Mouse (Mus musculus) urinary bladder, adult 18-20 months (tissue): ENCODE measurements around the gene Gab2.
"Not testable (repeated sequence)": the region's sequence is repeated elsewhere in the genome, so short reads cannot be mapped to it uniquely, and the experiment has no call there.

ENCODE experiments used
- DNase-seq, 2 experiments: peaks; one replicate each; pipeline ENCODE4 v3.0.0; 2022; ENCODE audit warnings: low spot score in 2 of 2, mixed read lengths in 2 of 2

Gab2 gene

GRCm38 (mm10) chr7:97136453-97136852 is 55.1 kb downstream of the Gab2 start:
- no peak for DNase-seq

- no peak for DNase-seq
Observed at GRCm38 (mm10) chr7:97151082-97151813, 69.9 kb downstream of the Gab2 start.

DNA sequence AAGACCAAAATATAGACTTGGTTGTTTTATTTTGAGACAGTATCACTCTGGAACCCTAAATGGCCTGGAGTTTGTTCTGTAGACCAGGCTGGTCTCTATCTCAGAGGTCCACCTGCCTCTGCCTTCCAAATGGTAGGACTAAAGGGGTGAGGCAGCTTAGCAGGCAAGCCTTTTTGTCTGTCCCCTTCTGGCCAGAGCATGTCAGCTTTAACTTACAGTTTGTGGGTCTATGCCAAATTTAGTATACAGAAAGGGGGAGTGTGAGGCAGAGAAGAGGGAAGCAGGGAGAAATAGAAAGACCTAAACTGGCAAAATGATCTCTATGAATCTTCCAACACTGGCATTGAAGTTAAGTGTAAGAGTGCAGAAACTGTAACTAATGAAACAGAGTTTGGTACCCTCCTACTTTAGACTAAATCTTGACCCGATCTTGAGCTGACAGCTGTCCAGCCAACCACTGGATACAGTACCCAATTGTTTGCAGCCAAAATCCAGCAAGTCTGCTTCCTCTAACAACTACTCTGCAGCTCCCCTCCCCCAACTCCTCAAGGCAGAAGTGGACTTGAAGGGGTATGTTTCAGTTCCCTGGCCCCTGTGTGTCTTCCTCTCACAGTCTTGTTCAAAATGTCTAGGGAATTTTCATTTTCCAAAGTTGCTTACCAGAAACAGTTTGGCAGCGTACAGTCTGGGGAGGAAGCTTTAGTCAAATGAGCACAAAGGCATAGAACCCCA is 73.5 kb downstream of the Gab2 start:
- DNase-seq, result no peak

DNA sequence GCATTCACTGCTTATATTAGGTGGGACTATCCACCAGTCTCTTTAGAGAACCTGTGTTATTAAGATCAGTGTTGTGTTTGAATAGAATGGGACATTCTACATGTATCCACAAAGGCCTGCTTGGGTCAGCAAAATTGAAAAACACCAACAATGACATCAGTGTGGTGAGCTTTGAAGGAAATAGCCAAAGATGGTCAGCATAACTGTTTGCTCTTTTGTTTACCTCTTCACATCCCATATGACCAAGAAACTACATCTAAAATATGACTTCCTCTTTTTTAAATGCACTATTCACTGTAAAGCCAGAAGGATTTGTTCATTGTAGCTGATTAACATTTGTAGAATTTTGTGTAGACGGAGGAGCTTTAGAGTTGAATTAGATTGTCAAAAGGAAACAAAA is 82.9 kb downstream of the Gab2 start:
- DNase-seq, result no peak

GRCm38 (mm10) chr7:97171089-97171488 is 89.7 kb downstream of the Gab2 start:
- no peak for DNase-seq

DNA sequence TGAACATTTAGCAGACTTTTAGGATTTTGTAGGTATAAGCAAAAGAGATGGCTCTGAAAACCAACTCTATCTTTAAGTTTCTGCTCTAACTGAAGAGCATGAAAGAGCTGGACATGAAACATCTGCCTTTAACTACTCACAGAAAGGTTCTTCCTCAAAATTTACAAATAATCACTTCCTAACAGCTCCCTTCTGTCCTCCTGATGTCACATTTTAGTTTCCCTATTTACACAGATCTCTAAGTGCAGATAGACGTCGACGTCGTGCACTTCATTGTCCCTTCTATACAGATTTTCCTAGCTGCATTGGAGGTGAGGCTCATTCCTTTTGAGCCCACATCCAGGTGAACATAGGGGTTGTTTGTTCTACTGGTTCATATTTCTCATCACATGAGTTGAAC is 90.3 kb downstream of the Gab2 start:
- DNase-seq, result no peak

DNA sequence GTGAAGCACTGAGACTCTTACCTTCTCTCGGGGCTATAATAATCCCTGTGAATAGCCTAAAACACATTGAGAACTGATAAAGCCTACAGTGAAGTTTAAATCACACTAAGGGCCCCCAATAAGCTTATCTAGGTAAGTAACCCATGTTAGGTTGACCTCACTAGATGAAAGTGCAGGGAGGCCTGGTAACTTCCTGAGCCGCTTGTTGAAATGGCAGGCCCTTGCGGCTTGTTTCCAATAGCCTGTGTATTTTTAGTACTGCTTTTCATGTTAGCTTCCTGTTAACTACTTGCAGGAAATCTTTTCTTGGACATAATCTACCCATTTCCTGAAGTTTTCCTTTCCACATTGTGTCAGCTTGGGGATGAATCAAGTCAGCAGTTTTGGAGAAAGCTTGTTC is 90.7 kb downstream of the Gab2 start:
- DNase-seq, result no peak

GRCm38 (mm10) chr7:97181931-97182330 is 100.5 kb downstream of the Gab2 start:
- no peak for DNase-seq

DNA sequence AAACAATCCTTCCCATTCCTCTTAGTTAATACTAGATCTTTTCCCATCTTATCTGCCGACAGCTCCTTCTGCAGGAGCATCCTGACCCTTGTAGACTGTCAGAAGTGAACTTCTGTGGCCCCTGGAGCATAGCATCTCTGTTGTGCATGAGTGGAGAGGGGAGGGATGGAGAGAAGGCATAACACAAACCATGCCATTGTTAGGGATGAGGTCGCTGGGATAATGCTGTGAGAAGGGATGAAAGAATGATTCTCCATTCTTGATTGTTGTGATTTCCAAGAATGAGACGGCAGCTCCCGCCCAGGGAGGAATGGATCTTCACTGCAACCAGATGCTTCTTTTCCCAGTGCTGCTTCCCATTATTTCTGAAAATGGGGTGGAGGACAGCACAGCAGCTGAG is 102.0 kb downstream of the Gab2 start:
- DNase-seq, result no peak

- no peak for DNase-seq
Observed at GRCm38 (mm10) chr7:97184005-97184404, 102.6 kb downstream of the Gab2 start.

GRCm38 (mm10) chr7:97187387-97188081 is 106.1 kb downstream of the Gab2 start:
- no peak for DNase-seq

GRCm38 (mm10) chr7:97189116-97189515 is 107.7 kb downstream of the Gab2 start:
- no peak for DNase-seq

GRCm38 (mm10) chr7:97203907-97204306 is 122.5 kb downstream of the Gab2 start:
- no peak for DNase-seq

DNA sequence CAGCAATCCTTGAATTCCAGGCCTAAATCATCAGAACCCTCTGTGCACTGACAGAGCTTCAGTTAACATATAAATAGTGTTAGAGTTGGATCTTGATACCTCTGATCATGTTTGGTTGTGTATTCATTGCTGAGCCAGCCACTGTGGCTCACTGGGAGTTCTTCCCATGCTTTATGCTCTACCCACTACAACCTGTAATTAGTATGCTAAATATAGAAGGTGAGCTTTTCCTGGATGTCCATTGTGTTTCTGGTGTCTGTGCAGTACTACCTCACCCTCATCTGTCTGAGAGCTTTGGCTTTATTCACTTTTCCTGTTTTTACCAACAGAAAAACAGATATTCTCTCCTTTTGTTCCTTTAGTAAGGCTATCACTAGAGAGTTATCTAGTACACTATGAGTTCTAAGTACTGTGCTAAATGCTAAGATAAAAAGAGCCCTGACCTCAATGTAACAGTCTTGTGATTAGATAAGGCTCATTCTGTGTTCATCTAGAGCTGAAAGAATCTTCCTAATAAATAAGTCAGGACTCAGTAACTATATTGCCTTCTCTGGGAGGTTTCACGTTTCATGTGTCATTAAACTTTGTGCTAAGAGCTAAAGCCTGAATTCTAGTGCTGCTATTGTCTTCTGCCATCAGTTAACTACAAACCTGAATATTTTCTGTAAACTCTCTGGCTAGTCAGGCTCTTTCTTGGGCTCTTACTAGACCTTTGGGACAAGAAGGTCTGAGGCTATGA is 127.6 kb downstream of the Gab2 start:
- no peak for DNase-seq

GRCm38 (mm10) chr7:97210064-97210685 is 128.8 kb downstream of the Gab2 start:
- no peak for DNase-seq

DNA sequence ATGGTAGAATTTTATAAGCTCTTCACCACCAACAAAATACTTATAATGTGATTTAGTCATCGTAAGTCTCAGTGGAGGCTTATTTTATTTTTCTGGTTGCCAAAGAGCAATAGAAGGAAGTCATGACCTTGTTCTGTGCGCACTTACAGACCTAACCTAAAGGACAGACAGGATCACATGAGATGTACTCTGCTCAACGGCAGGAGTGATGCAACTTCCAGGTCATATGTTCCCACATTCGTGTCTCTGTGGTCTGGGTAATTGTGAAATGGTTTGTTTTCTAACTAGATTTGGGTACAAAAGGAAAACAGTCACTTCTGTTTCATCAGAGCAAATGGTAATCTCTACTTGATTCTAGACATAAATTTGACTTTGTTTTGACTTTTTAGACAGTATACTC is 129.7 kb downstream of the Gab2 start:
- DNase-seq, result no peak

DNA sequence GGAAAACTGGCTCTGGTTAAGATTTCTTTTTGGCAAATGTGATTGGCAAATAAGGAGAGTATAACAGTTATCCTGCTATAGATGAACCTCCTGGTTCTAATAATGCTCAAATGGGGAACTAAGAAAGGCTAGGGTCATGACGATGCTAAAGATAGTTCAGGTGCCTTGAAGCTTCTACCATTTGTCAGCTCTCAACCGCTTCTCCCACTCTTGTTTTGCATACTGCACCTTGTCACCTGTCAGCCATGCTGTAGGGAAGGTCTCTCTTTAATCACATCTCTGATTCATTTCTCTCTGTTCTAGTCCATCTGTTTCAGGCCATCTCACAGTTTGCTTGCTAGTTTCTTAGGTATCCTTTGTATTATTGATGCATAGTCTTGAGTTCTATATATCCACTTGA is 142.4 kb downstream of the Gab2 start:
- DNase-seq, result no peak

DNA sequence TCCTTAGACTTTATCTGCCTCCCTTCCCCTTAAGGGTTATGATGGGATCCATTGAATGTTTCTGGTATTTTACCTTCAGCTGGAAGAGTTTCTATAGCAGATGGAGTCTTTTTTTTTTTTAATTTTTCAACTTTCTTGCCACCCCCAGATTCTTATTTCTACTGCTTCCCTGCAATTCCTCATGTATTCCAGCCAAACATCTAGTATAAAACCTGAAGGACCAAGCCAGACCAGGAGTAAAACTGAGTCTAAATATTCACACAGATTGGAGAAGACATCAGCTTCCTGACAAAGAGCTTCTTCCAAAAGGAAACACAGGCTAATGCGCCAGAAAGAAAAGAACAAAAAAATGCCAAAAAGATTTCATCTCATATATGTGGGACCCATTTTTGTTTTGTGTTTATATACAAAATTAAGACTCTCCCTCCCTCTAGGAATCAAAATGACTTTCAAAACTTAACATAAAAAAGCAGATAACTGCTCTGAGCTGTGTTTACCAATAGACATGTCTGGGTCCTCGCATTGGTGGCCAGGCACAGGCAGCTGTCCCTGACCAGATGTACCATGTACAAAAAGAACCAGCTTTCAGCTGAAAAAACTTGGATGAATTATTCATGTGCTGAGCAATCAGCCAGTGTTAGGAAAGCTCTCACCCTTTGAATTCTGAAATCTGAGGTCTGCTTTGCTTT is 164.0 kb downstream of the Gab2 start:
- no peak for DNase-seq

- not testable (repeated sequence) for DNase-seq
Observed at GRCm38 (mm10) chr7:97245950-97246578, 164.7 kb downstream of the Gab2 start.

DNA sequence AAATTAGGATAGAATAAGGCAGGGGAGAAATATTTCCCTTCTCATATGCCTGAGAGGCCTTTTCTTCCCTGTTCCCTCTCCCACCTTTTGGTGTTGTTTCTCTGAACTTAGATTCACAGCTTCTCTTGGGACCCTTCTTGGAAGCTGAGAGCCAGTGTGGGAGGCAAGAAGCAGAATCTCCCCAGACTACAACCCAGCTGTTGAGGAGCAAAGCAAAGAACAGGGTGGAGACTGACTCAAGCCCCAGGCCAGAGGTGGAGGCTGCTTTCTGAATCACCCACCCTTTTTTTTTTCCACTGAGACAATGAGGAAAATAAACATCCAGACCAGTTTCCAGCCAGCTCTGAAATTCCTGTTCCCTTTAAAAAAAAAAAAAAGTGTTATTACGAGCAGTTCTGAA is 166.3 kb downstream of the Gab2 start:
- DNase-seq, result peak in 1 of 2 experiments; percentile 22
